Mouse (Mus musculus) adipocyte (in vitro differentiated cells): ENCODE results near the gene Ppp1r15a.
"Not testable (repeated sequence)": the region's sequence is repeated elsewhere in the genome, so short reads cannot be mapped to it uniquely, and the experiment has no call there.

Experiments used
- DNase-seq: peaks from one replicate; pipeline ENCODE4 v3.0.0-alpha.2; 2016; ENCODE audit warnings: low spot score

The Ppp1r15a gene

GRCm38 (mm10) chr7:45481374-45481927, 44.6 kb downstream of the Ppp1r15a start, which contains the start of gene Tulp2:
Gene Tulp2, plus strand, starts transcription at chr7:45481877.
- peak; percentile 64 for DNase-seq

- DNase-seq, result not testable (repeated sequence)
These were observed 45.8 kb downstream of the Ppp1r15a start for GRCm38 (mm10) chr7:45480310-45480709.

GRCm38 (mm10) chr7:45478774-45479173, 47.3 kb downstream of the Ppp1r15a start:
- DNase-seq, result no peak

DNA sequence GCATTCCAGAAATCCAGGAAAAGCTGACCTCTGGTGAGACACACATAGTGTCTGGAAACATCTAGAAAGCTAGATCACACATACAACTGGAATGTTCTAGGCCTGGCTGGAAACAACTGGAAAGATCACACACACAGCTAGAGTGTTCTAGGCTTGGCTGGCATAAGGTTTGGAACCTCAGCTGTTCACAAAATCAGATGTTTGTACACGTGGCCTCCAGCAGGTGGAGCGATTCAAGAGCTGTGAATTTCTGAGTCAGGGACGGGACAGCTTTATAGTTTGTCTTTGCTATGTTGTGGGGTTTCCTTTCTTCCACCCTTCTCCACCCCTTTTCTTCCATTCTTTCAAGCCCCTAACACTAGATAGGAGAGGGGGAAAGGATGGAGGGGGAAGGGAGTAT, 49.1 kb downstream of the Ppp1r15a start:
- DNase-seq, result peak; percentile 80

DNA sequence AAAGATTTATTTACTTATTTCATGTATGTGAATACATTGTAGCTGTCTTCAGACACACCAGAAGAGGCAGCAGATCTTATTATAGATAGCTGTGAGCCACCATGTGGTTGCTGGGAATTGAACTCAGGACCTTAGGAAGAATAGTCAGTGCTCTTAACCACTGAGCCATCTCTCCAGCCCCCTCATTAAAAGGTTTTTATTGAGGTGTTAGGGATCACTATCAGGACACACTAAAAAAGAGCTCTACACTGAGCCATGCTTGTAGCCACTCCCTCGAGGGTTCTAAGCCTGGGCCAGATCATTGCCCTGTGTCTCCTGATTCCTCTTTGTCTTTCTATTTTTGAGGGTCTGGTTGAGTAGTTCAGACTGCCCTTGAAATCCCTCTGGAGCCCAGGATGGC, 49.6 kb downstream of the Ppp1r15a start:
- DNase-seq, result no peak

DNA sequence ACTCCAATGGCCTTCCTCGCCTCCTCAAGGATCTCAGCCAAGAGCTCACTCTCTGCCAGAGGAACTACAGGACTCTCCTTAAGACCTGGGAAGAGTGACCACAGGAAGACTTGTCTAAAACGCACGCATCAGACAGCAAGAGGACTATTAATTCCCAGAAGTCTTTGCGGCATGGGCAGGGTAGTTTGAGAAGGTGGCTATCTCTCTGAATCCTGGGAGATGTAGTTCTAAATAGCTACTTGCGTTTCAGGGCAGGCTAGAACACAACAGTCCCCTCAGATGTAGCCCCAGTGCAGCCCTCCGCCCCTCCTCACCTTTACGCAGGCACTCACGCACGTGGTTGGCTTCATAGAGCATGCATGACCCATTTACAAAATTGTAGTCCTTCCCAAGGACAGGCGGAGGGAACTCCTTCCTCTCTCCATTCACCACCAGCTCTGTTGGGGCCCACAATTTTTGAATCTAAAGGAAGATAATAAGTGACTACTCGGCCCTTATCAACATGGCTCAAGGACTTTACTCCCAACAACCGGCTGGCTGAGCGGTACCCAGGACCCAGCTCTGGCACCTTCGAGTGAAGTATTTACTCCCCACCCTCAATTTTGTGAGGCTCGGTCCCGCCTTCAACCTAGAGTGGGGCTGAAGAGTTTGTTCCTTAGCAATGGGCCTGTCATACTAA, 50.6 kb downstream of the Ppp1r15a start:
- DNase-seq, result no peak
